Comparison of ENCODE assay signal across 7 mouse cellular contexts in the genomic region with DNA sequence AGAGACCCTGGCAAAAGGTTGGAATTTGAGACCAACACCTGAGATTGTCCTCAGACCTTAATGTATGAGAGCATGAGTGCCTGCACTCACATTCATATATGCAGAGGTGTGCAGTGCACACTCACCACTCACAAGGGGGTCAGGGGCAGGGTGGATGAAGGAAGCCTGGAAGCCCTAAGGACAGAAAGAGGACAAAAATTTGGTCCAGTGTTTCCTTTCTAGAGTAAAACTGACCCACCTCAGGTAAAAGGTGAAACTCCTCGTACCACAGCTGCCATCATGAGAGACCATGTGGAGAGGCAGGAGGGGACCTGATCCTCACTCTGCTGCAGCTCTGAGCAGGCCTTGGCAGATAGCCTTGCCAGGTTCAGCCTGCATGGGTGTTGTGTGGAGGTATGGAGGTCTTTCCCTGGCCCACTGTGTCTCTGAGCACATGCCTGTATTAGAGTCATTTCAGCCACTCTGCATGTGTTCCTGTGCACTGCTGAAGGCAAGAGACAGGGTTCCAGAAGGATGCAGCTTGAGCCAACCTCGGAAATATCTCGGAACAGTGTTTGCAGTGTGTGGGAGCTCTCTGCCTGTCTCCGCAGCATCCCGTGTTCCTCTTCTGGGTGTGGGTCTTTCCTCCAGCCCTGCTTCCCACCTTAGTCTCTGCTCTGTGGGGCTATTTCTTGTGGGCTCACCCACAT. TPM values are rescaled to one million over a fixed set of nuclear protein-coding genes. Genes with fewer than 3 reads are reported as not detected.
DNase-seq lines count a peak whose midpoint lies in the region; ATAC-seq lines count a peak whose summit lies in the region.

No protein-coding gene starts in this region.

- H3K9me3 ChIP-seq in limb, embryonic 12.5 days = peaks cover 8% of the 10 kb centered on the region
- no peaks in the 10 kb centered on the region for H3K9me3 ChIP-seq in limb, embryonic 10.5 days (replicated peaks)
- H3K9me3 ChIP-seq in forebrain, embryonic 10.5 days = peaks cover 7% of the 10 kb centered on the region
- H3K9me3 ChIP-seq in intestine, embryonic 14.5 days (ENCODE audit: control insufficient read depth, low read length) = peaks cover 6% of the 10 kb centered on the region; the same call in 1 of the 2 replicates
- no peaks in the 10 kb centered on the region for H3K9me3 ChIP-seq in neural tube, embryonic 13.5 days

- no peak for DNase-seq in limb, embryonic 10.5 days (ENCODE audit: low spot score)
- DNase-seq in forebrain, embryonic 10.5 days (ENCODE audit: extremely low spot score, low spot score) = no peak
- DNase-seq in intestine, embryonic 14.5 days (ENCODE audit: low spot score) = peak; percentile 58
- no peak for DNase-seq in kidney, postnatal 25 days

- H3K4me3 ChIP-seq in limb, embryonic 12.5 days (replicated peaks) = peak overlapping the region; percentile 75; the same call in 1 of the 2 replicates
- no peak overlapping the region for H3K4me3 ChIP-seq in limb, embryonic 10.5 days
- peak overlapping the region; percentile 83 for H3K4me3 ChIP-seq in forebrain, embryonic 10.5 days
- peak overlapping the region; percentile 80; the same call in 1 of the 2 replicates for H3K4me3 ChIP-seq in intestine, embryonic 14.5 days (ENCODE audit: low read depth, low read length)
- peak overlapping the region; percentile 74 for H3K4me3 ChIP-seq in neural tube, embryonic 13.5 days

- H3K27me3 ChIP-seq in limb, embryonic 12.5 days = peaks cover 32% of the 10 kb centered on the region
- H3K27me3 ChIP-seq in limb, embryonic 10.5 days (ENCODE audit: low read depth, poor library complexity, severe bottlenecking) = peaks cover 58% of the 10 kb centered on the region
- peaks cover 47% of the 10 kb centered on the region for H3K27me3 ChIP-seq in forebrain, embryonic 10.5 days (ENCODE audit: poor library complexity, severe bottlenecking)
- H3K27me3 ChIP-seq in intestine, embryonic 14.5 days (replicated peaks; ENCODE audit: control insufficient read depth, insufficient read depth, low read length) = peaks cover 5% of the 10 kb centered on the region
- H3K27me3 ChIP-seq in neural tube, embryonic 13.5 days = peaks cover 9% of the 10 kb centered on the region

- H3K36me3 ChIP-seq in limb, embryonic 12.5 days = peaks cover 12% of the 10 kb centered on the region
- H3K36me3 ChIP-seq in limb, embryonic 10.5 days = peaks cover 10% of the 10 kb centered on the region
- peaks cover 13% of the 10 kb centered on the region for H3K36me3 ChIP-seq in forebrain, embryonic 10.5 days (replicated peaks)
- H3K36me3 ChIP-seq in intestine, embryonic 14.5 days (ENCODE audit: control insufficient read depth, insufficient read depth, low read length) = peaks cover 19% of the 10 kb centered on the region
- H3K36me3 ChIP-seq in neural tube, embryonic 13.5 days = 0 out of 2 replicates have a peak, but pooled peaks cover 15% of the 10 kb centered on the region

- peaks cover 37% of the 10 kb centered on the region for H3K4me1 ChIP-seq in limb, embryonic 12.5 days (replicated peaks)
- peaks cover 38% of the 10 kb centered on the region for H3K4me1 ChIP-seq in limb, embryonic 10.5 days
- H3K4me1 ChIP-seq in forebrain, embryonic 10.5 days = peaks cover 58% of the 10 kb centered on the region
- peaks cover 26% of the 10 kb centered on the region for H3K4me1 ChIP-seq in intestine, embryonic 14.5 days (replicated peaks; ENCODE audit: control insufficient read depth, insufficient read depth, low read length)
- peaks cover 51% of the 10 kb centered on the region for H3K4me1 ChIP-seq in neural tube, embryonic 13.5 days (replicated peaks)

- peak overlapping the region; percentile 93 for H3K9ac ChIP-seq in limb, embryonic 12.5 days (replicated peaks)
- H3K9ac ChIP-seq in intestine, embryonic 14.5 days (ENCODE audit: low read length) = 0 out of 2 replicates have a peak overlapping the region, but pooled peaks have one; percentile 11
- H3K9ac ChIP-seq in neural tube, embryonic 13.5 days = peak overlapping the region; percentile 95

- no peak overlapping the region for H3K27ac ChIP-seq in limb, embryonic 12.5 days
- no peak overlapping the region for H3K27ac ChIP-seq in limb, embryonic 10.5 days
- no peak overlapping the region for H3K27ac ChIP-seq in forebrain, embryonic 10.5 days
- no peak overlapping the region for H3K27ac ChIP-seq in intestine, embryonic 14.5 days (ENCODE audit: low read depth)
- H3K27ac ChIP-seq in neural tube, embryonic 13.5 days (replicated peaks) = no peak overlapping the region

- 90% methylated on average over 5 of the region's 5 CpGs for WGBS in limb, embryonic 12.5 days
- 91% methylated on average over 5 of the region's 5 CpGs for WGBS in limb, embryonic 10.5 days
- WGBS in forebrain, embryonic 10.5 days = 83% methylated on average over 5 of the region's 5 CpGs
- WGBS in intestine, embryonic 14.5 days = 84% methylated on average over 5 of the region's 5 CpGs
- 87% methylated on average over 5 of the region's 5 CpGs for WGBS in neural tube, embryonic 13.5 days

- no peak for ATAC-seq in limb, embryonic 12.5 days (ENCODE audit: insufficient number of reproducible peaks, insufficient read depth, low FRiP score, low TSS enrichment, low read depth)
- ATAC-seq in intestine, embryonic 14.5 days (replicated peaks; ENCODE audit: low FRiP score, low TSS enrichment, low read depth) = no peak
- no peak for ATAC-seq in neural tube, embryonic 13.5 days (ENCODE audit: low read depth)
- ATAC-seq in erythroid progenitor cell, adult 5-6 weeks (replicated peaks; ENCODE audit: low FRiP score, poor library complexity, severe bottlenecking) = no peak

- H3K4me2 ChIP-seq in limb, embryonic 12.5 days = peak overlapping the region; percentile 93
- H3K4me2 ChIP-seq in intestine, embryonic 14.5 days (ENCODE audit: low read length) = peak overlapping the region; percentile 94
- peak overlapping the region; percentile 87 for H3K4me2 ChIP-seq in neural tube, embryonic 13.5 days

RNA-seq across cellular contexts. Expression of gene Hist3h2a, which starts 2.9 kb away (rescaled TPM):
- polyA plus RNA-seq in limb, embryonic 12.5 days (2016; fragmentation: Nextera tagmentation; extraction: Ambion mirVana) = 26.2 and 27.9 TPM in 2 replicates
- 8.4 and 11.3 TPM in 2 replicates for polyA plus RNA-seq in limb, embryonic 10.5 days (2016; fragmentation: Nextera tagmentation; extraction: Ambion mirVana)
- polyA plus RNA-seq in forebrain, embryonic 10.5 days (2016; fragmentation: Nextera tagmentation; extraction: Ambion mirVana) = 15.1 and 19.4 TPM in 2 replicates
- polyA plus RNA-seq in intestine, embryonic 14.5 days (2014; fragmentation: Nextera tagmentation; extraction: Ambion mirVana) = 28.7 and 30.3 TPM in 2 replicates
- 124 and 126 TPM in 2 replicates for polyA plus RNA-seq in neural tube, embryonic 13.5 days (2015; fragmentation: Nextera tagmentation; extraction: Ambion mirVana)
- 186 and 192 TPM in 2 replicates for total RNA-seq in erythroid progenitor cell, adult 5-6 weeks (2015; ENCODE audit: low replicate concordance)
- total RNA-seq in erythroid progenitor cell, adult 5-6 weeks (2017; ENCODE audit: low replicate concordance) = 1,299 and 1,489 TPM in 2 replicates

RNA-seq across cellular contexts. Expression of gene Trim17, which starts 2.9 kb away (rescaled TPM):
- 0.80 and 0.93 TPM in 2 replicates for polyA plus RNA-seq in limb, embryonic 12.5 days (2016; fragmentation: Nextera tagmentation; extraction: Ambion mirVana)
- polyA plus RNA-seq in limb, embryonic 10.5 days (2016; fragmentation: Nextera tagmentation; extraction: Ambion mirVana) = 0.31 and 0.35 TPM in 2 replicates
- 0.19 and 0.31 TPM in 2 replicates for polyA plus RNA-seq in forebrain, embryonic 10.5 days (2016; fragmentation: Nextera tagmentation; extraction: Ambion mirVana)
- polyA plus RNA-seq in intestine, embryonic 14.5 days (2014; fragmentation: Nextera tagmentation; extraction: Ambion mirVana) = 0.24 and 0.28 TPM in 2 replicates
- 0.90 and 1.3 TPM in 2 replicates for polyA plus RNA-seq in neural tube, embryonic 13.5 days (2015; fragmentation: Nextera tagmentation; extraction: Ambion mirVana)
- 0.36 and 0.84 TPM in 2 replicates for total RNA-seq in erythroid progenitor cell, adult 5-6 weeks (2015; ENCODE audit: low replicate concordance)
- 1.2 TPM in 2 replicates for total RNA-seq in erythroid progenitor cell, adult 5-6 weeks (2017; ENCODE audit: low replicate concordance)

RNA-seq across cellular contexts. Expression of gene Hist3h2ba, which starts 8.7 kb away (rescaled TPM):
- polyA plus RNA-seq in limb, embryonic 12.5 days (2016; fragmentation: Nextera tagmentation; extraction: Ambion mirVana) = 22.6 and 28.5 TPM in 2 replicates
- 3.2 and 4.5 TPM in 2 replicates for polyA plus RNA-seq in limb, embryonic 10.5 days (2016; fragmentation: Nextera tagmentation; extraction: Ambion mirVana)
- polyA plus RNA-seq in forebrain, embryonic 10.5 days (2016; fragmentation: Nextera tagmentation; extraction: Ambion mirVana) = 22.7 and 36.5 TPM in 2 replicates
- 24.9 and 26.3 TPM in 2 replicates for polyA plus RNA-seq in intestine, embryonic 14.5 days (2014; fragmentation: Nextera tagmentation; extraction: Ambion mirVana)
- 278 and 296 TPM in 2 replicates for polyA plus RNA-seq in neural tube, embryonic 13.5 days (2015; fragmentation: Nextera tagmentation; extraction: Ambion mirVana)
- total RNA-seq in erythroid progenitor cell, adult 5-6 weeks (2015; ENCODE audit: low replicate concordance) = 265 and 290 TPM in 2 replicates
- 136 and 409 TPM in 2 replicates for total RNA-seq in erythroid progenitor cell, adult 5-6 weeks (2017; ENCODE audit: low replicate concordance)

RNA-seq across cellular contexts. Expression of gene Rnf187, which starts 18.7 kb away (rescaled TPM):
- 306 and 315 TPM in 2 replicates for polyA plus RNA-seq in limb, embryonic 12.5 days (2016; fragmentation: Nextera tagmentation; extraction: Ambion mirVana)
- 222 and 238 TPM in 2 replicates for polyA plus RNA-seq in limb, embryonic 10.5 days (2016; fragmentation: Nextera tagmentation; extraction: Ambion mirVana)
- polyA plus RNA-seq in forebrain, embryonic 10.5 days (2016; fragmentation: Nextera tagmentation; extraction: Ambion mirVana) = 265 and 273 TPM in 2 replicates
- polyA plus RNA-seq in intestine, embryonic 14.5 days (2014; fragmentation: Nextera tagmentation; extraction: Ambion mirVana) = 240 and 258 TPM in 2 replicates
- polyA plus RNA-seq in neural tube, embryonic 13.5 days (2015; fragmentation: Nextera tagmentation; extraction: Ambion mirVana) = 576 and 601 TPM in 2 replicates
- 104 and 109 TPM in 2 replicates for total RNA-seq in erythroid progenitor cell, adult 5-6 weeks (2015; ENCODE audit: low replicate concordance)
- 104 and 117 TPM in 2 replicates for total RNA-seq in erythroid progenitor cell, adult 5-6 weeks (2017; ENCODE audit: low replicate concordance)

RNA-seq across cellular contexts. Expression of gene Trim11, which starts 20.5 kb away (rescaled TPM):
- polyA plus RNA-seq in limb, embryonic 12.5 days (2016; fragmentation: Nextera tagmentation; extraction: Ambion mirVana) = 21.6 and 22.4 TPM in 2 replicates
- 17.8 and 20.7 TPM in 2 replicates for polyA plus RNA-seq in limb, embryonic 10.5 days (2016; fragmentation: Nextera tagmentation; extraction: Ambion mirVana)
- polyA plus RNA-seq in forebrain, embryonic 10.5 days (2016; fragmentation: Nextera tagmentation; extraction: Ambion mirVana) = 18.5 and 19.6 TPM in 2 replicates
- polyA plus RNA-seq in intestine, embryonic 14.5 days (2014; fragmentation: Nextera tagmentation; extraction: Ambion mirVana) = 16.5 and 19.6 TPM in 2 replicates
- polyA plus RNA-seq in neural tube, embryonic 13.5 days (2015; fragmentation: Nextera tagmentation; extraction: Ambion mirVana) = 19.7 and 20.2 TPM in 2 replicates
- total RNA-seq in erythroid progenitor cell, adult 5-6 weeks (2015; ENCODE audit: low replicate concordance) = 10.1 and 18.0 TPM in 2 replicates
- total RNA-seq in erythroid progenitor cell, adult 5-6 weeks (2017; ENCODE audit: low replicate concordance) = 11.3 and 15.2 TPM in 2 replicates

Comparison
In these comparisons a context has a peak if more than half of its experiments do, and no peak if none do; other contexts are left out.
1. H3K9ac ChIP-seq: peak in every context shown above with its lines; median percentile 95 in neural tube, embryonic 13.5 days; 93 in limb, embryonic 12.5 days; 11 in intestine, embryonic 14.5 days.